Mouse (Mus musculus): ENCODE results near the gene Anp32a. TPM values are rescaled to one million over a fixed set of nuclear protein-coding genes. Genes with fewer than 3 reads are reported as not detected.

Gene Anp32a
- polyA plus RNA-seq, 1 experiment, result 100.0 TPM

DNA sequence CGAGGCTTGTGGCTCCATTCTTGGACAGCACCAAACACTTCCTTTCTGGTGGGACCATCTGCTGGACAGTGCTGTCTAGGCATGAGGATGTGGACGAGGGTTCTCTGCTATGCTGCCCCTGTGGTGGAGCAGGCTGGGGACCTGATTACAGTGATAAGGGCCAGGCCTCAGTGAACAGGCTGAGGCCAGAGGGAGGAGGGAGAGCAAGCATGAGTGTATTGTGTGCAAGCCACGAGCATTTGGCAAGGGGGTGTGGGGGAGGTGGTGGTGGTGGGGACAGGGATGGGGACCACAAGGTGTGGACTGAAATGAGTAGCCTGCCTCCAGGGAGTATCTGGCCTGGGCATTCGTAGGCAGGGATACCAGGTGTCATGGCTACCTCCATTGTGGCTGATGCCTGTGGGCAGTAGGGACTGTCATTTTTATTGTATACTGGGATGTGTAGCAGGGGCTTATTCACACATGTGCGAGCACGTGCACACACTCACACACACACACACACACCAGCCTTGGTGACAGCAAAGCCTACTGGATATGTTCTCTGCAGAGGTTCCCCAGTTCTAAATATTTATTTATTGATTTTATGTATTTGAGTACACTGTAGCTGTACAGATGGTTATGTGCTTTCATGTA lies 29.7 kb downstream of the Anp32a start:
- H3K36me3 ChIP-seq (ENCODE audit: control insufficient read depth, insufficient read depth), result peaks cover 21% of the 10 kb centered on the region

DNA sequence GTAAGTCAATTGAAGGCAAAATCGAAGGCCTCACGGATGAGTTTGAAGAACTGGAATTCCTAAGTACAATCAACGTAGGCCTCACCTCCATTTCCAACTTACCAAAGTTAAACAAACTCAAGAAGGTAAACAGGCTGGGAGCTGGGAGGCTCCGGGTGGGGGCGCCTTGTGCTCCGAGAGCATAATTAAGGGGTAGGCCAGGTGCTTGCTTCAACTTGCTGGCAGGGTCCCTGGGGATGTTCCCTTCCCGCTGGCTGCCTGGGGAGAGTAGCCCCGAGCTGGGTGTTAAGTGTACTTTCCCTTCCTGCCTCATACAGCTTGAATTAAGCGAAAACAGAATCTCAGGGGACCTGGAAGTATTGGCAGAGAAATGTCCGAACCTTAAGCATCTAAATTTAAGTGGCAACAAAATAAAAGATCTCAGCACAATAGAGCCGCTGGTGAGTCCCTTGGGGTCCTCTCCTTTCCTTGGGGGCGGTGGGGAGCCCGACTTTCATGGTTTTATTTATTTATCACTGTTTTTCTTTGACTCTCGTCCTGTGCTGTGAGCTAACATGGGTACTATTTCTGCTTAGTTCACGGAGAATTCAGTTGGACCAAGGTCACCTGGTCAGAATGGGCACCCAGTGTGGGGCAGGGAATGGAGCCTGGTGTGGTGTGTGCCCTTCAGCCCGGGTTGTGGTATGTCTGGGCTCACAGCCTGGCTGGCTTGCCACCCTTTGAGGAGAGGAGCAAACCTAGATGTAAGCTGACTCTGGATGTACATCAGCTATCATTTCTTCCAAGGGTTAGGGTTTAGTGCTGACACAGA lies 30.9 kb downstream of the Anp32a start:
- no peak overlapping the region for H3K4me3 ChIP-seq (ENCODE audit: insufficient read depth, poor library complexity, severe bottlenecking)
- H3ac ChIP-seq (ENCODE audit: control insufficient read depth, insufficient read length, low read depth), result no peak overlapping the region
- TF ChIP-seq FOSL1 (IDR thresholded peaks at IDR 0.05; ENCODE audit: insufficient read depth, low read length, poor library complexity, severe bottlenecking) (no peak), CTCF (IDR thresholded peaks at IDR 0.05; ENCODE audit: control insufficient read depth, insufficient read depth, insufficient read length) (no peak), MAX (IDR thresholded peaks at IDR 0.05) (no peak), USF1 (IDR thresholded peaks at IDR 0.05; ENCODE audit: low read depth) (no peak), CEBPB (IDR thresholded peaks at IDR 0.05; ENCODE audit: low read depth) (no peak), MYOG (IDR thresholded peaks at IDR 0.05; ENCODE audit: control insufficient read depth, extremely low read depth, insufficient read length) (no peak), MYOD1 (IDR thresholded peaks at IDR 0.05; ENCODE audit: control insufficient read depth, insufficient read length, low read depth) (no peak)
- no peaks in the 10 kb centered on the region for H3K27me3 ChIP-seq (ENCODE audit: control insufficient read depth, insufficient read depth, insufficient read length)
- H3K36me3 ChIP-seq (ENCODE audit: control insufficient read depth, insufficient read depth), result peaks cover 32% of the 10 kb centered on the region
- peaks cover 47% of the 10 kb centered on the region for H3K79me2 ChIP-seq (ENCODE audit: control insufficient read depth, insufficient read depth)
- H3K79me3 ChIP-seq (ENCODE audit: low read depth), result peaks cover 20% of the 10 kb centered on the region

More for the DNA sequence above, 29.7 kb downstream of the Anp32a start:
- no peak overlapping the region for H3ac ChIP-seq (ENCODE audit: control insufficient read depth, insufficient read length, low read depth)
- H3K27me3 ChIP-seq (ENCODE audit: control insufficient read depth, insufficient read depth, insufficient read length), result no peaks in the 10 kb centered on the region
- no peak for TF ChIP-seq CTCF (IDR thresholded peaks at IDR 0.05; ENCODE audit: control insufficient read depth, insufficient read depth, insufficient read length)
- no peak for TF ChIP-seq FOSL1 (IDR thresholded peaks at IDR 0.05; ENCODE audit: insufficient read depth, low read length, poor library complexity, severe bottlenecking)
- TF ChIP-seq USF1 (IDR thresholded peaks at IDR 0.05; ENCODE audit: low read depth), result no peak
- TF ChIP-seq CEBPB (IDR thresholded peaks at IDR 0.05; ENCODE audit: low read depth), result no peak
- TF ChIP-seq MYOD1 (IDR thresholded peaks at IDR 0.05; ENCODE audit: control insufficient read depth, insufficient read length, low read depth), result no peak
- no peak for TF ChIP-seq MYOG (IDR thresholded peaks at IDR 0.05; ENCODE audit: control insufficient read depth, extremely low read depth, insufficient read length)
- no peak for TF ChIP-seq MAX (IDR thresholded peaks at IDR 0.05)
- H3K79me2 ChIP-seq (ENCODE audit: control insufficient read depth, insufficient read depth), result peaks cover 59% of the 10 kb centered on the region
- H3K4me3 ChIP-seq (ENCODE audit: insufficient read depth, poor library complexity, severe bottlenecking), result no peak overlapping the region
- H3K79me3 ChIP-seq (ENCODE audit: low read depth), result peaks cover 30% of the 10 kb centered on the region

DNA sequence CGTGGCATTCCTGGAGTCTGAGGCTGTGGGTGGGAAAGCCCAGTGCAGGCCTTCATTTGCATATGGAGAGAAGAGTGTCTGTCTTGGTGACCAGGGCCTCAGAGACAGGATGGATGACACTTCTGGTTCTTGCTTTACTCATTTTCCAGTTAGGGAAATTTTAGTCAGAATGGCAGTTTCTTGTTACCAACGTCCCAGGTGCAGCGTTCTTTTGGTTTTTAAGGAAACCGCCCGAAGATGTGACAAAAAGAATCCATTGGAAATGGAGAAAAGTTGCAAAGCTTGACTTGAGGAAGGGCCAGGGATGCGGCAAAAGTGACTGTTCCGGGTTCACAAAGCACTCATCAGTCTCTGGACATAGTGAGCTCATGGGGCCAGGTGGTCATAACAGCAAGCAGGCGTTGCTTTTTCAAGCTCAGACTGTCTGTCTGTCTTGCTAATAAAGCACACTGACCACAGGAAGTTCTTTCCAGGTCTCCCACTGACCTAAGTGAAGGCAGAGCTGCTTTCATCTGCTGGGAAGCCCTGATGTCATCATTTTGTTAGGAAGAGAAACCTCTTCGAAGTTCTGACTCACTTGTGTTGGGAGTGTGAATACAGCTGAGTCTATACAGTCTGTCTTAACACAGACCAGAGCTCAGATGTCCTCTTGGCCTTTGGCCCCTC lies 31.6 kb downstream of the Anp32a start:
- H3K4me3 ChIP-seq (ENCODE audit: insufficient read depth, poor library complexity, severe bottlenecking), result no peak overlapping the region
- H3K79me3 ChIP-seq (ENCODE audit: low read depth), result peaks cover 14% of the 10 kb centered on the region
- TF ChIP-seq CEBPB (IDR thresholded peaks at IDR 0.05; ENCODE audit: low read depth) (no peak), MYOD1 (IDR thresholded peaks at IDR 0.05; ENCODE audit: control insufficient read depth, insufficient read length, low read depth) (peak; percentile 19)
- H3ac ChIP-seq (ENCODE audit: control insufficient read depth, insufficient read length, low read depth), result no peak overlapping the region
- H3K36me3 ChIP-seq (ENCODE audit: control insufficient read depth, insufficient read depth), result peaks cover 38% of the 10 kb centered on the region
- no peaks in the 10 kb centered on the region for H3K27me3 ChIP-seq (ENCODE audit: control insufficient read depth, insufficient read depth, insufficient read length)
- H3K79me2 ChIP-seq (ENCODE audit: control insufficient read depth, insufficient read depth), result peaks cover 40% of the 10 kb centered on the region

DNA sequence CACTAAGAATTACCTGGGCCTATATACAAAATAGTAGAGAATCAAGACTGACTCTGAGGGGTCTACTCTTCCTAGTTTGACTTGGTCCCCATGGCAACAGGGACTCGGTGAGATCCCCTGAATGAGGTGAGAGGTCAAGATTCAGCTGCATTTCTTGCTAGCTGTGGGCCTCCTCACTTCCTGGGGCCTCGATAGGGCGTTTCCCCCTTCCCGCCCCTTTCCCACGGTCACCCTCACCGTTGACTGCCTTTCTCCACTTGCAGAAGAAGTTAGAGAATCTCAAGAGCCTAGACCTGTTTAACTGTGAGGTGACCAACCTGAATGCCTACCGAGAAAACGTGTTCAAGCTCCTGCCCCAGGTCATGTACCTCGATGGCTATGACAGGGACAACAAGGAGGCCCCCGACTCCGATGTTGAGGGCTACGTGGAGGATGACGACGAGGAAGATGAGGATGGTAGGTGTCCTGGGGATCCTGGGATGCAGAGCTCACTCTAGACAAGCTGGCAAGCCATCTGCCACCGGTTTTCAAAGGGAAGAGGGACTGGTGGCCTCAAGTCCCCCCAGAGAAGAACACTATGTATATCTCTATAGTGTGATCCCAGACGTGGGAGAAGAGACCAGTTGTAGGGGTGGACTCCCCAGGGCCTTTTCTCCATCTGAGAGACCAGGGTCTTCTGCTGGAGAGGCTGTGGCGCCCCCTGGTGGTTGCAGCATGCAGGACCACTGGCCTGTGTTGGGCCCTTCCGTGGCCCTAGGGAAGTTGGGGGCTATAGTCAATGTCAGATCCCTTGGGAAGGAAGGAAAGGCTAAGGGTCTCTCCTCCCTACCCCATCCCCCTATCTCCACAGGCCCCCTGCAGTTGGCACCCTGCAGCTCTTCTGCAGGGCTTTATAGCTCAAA lies 32.4 kb downstream of the Anp32a start:
- peaks cover 6% of the 10 kb centered on the region for H3K79me3 ChIP-seq (ENCODE audit: low read depth)
- H3ac ChIP-seq (ENCODE audit: control insufficient read depth, insufficient read length, low read depth), result no peak overlapping the region
- H3K79me2 ChIP-seq (ENCODE audit: control insufficient read depth, insufficient read depth), result peaks cover 32% of the 10 kb centered on the region
- H3K27me3 ChIP-seq (ENCODE audit: control insufficient read depth, insufficient read depth, insufficient read length), result no peaks in the 10 kb centered on the region
- no peak for TF ChIP-seq MYOD1 (IDR thresholded peaks at IDR 0.05; ENCODE audit: control insufficient read depth, insufficient read length, low read depth)
- TF ChIP-seq CTCF (IDR thresholded peaks at IDR 0.05; ENCODE audit: control insufficient read depth, insufficient read depth, insufficient read length), result peak; percentile 66
- no peak overlapping the region for H3K4me3 ChIP-seq (ENCODE audit: insufficient read depth, poor library complexity, severe bottlenecking)
- peaks cover 46% of the 10 kb centered on the region for H3K36me3 ChIP-seq (ENCODE audit: control insufficient read depth, insufficient read depth)

DNA sequence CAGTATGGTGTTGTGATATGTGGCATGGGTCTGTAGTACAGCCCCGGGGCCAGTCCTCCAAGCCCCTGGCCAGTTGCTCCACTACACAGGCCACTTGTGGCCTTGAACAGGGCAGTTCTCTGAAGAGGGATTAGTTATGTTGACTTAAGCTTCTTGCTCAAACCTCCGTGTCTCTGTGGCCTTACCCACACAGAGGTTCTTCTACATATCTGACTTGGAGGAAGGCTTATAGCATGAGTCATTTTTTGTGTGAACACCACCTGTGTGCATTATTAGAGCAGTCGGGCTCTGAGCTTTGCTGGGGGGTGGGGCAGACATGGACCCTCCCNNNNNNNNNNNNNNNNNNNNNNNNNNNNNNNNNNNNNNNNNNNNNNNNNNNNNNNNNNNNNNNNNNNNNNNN lies 33.2 kb downstream of the Anp32a start:
- H3K36me3 ChIP-seq (ENCODE audit: control insufficient read depth, insufficient read depth), result peaks cover 47% of the 10 kb centered on the region
- no peak overlapping the region for H3K4me3 ChIP-seq (ENCODE audit: insufficient read depth, poor library complexity, severe bottlenecking)
- H3K79me2 ChIP-seq (ENCODE audit: control insufficient read depth, insufficient read depth), result peaks cover 24% of the 10 kb centered on the region

More for the DNA sequence above, 33.2 kb downstream of the Anp32a start:
- Histone ChIP-seq H3K27me3 (ENCODE audit: control insufficient read depth, insufficient read depth, insufficient read length) (no peaks in the 10 kb centered on the region), H3K79me3 (ENCODE audit: low read depth) (peaks cover 3% of the 10 kb centered on the region), H3ac (ENCODE audit: control insufficient read depth, insufficient read length, low read depth) (no peak overlapping the region)
- TF ChIP-seq MYOD1 (IDR thresholded peaks at IDR 0.05; ENCODE audit: control insufficient read depth, insufficient read length, low read depth), result no peak
- TF ChIP-seq FOSL1 (IDR thresholded peaks at IDR 0.05; ENCODE audit: insufficient read depth, low read length, poor library complexity, severe bottlenecking), result no peak
- TF ChIP-seq MAX (IDR thresholded peaks at IDR 0.05), result no peak
- no peak for TF ChIP-seq CEBPB (IDR thresholded peaks at IDR 0.05; ENCODE audit: low read depth)
- TF ChIP-seq CTCF (IDR thresholded peaks at IDR 0.05; ENCODE audit: control insufficient read depth, insufficient read depth, insufficient read length), result no peak
- no peak for TF ChIP-seq MYOG (IDR thresholded peaks at IDR 0.05; ENCODE audit: control insufficient read depth, extremely low read depth, insufficient read length)
- no peak for TF ChIP-seq USF1 (IDR thresholded peaks at IDR 0.05; ENCODE audit: low read depth)

Data from C2C12 (cell line).